Mouse (Mus musculus): ENCODE data around the gene Runx1.

Runx1 gene

GRCm38 (mm10) chr16:92825204-92825843 is 625 bp downstream of the Runx1 start:
- no peak for DNase-seq

- no peak for DNase-seq
These were observed 1.2 kb downstream of the Runx1 start for GRCm38 (mm10) chr16:92824723-92825203.

GRCm38 (mm10) chr16:92824003-92824722 is 1.8 kb downstream of the Runx1 start:
- no peak for DNase-seq

GRCm38 (mm10) chr16:92823381-92823862 is 2.5 kb downstream of the Runx1 start:
- DNase-seq, result no peak

- no peak for DNase-seq
These were observed 3.3 kb downstream of the Runx1 start for GRCm38 (mm10) chr16:92822676-92823075.

- DNase-seq, result no peak
These were observed 3.9 kb downstream of the Runx1 start for GRCm38 (mm10) chr16:92821938-92822629.

DNA sequence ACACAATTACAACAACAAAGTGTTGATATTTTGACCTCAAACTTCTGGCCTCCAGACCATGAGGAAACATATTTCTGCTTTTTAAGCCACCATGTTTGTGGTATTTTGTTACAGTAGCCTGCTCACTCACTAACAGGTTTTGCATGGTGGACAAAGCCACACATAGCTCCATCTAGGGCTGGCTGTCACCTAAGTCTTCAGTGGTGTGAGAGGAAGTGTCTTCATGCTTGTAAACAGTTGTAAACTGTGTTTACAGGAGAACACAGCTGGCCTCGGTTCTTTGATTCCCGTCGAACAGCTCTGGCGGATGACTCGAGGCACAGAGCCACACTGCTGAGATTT is 4.4 kb downstream of the Runx1 start:
- DNase-seq, result no peak

GRCm38 (mm10) chr16:92820451-92820850 is 5.5 kb downstream of the Runx1 start:
- DNase-seq, result no peak

- no peak for DNase-seq
These were observed 7.3 kb downstream of the Runx1 start for GRCm38 (mm10) chr16:92818480-92819269.

DNA sequence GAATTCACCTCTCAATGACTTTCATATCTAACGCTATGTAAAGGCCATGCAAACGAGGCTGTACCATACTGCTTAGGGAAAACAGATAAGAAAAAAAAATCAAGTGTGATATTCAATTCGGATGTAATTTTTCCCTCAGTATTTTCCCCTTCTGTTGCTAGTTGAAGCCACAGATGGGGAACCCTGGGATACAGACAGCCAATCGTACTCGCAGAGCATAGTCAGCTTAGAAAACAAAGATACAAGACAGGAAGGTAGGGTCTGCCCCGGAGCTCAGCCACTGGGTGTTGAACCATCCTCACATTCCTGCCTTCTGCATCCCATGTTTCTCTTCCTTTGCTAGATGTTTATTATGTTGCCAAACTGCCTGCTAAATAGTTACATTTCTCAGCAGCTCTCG is 9.9 kb downstream of the Runx1 start:
- DNase-seq, result no peak

- DNase-seq, result no peak
These were observed 10.8 kb downstream of the Runx1 start for GRCm38 (mm10) chr16:92815195-92815527.

DNA sequence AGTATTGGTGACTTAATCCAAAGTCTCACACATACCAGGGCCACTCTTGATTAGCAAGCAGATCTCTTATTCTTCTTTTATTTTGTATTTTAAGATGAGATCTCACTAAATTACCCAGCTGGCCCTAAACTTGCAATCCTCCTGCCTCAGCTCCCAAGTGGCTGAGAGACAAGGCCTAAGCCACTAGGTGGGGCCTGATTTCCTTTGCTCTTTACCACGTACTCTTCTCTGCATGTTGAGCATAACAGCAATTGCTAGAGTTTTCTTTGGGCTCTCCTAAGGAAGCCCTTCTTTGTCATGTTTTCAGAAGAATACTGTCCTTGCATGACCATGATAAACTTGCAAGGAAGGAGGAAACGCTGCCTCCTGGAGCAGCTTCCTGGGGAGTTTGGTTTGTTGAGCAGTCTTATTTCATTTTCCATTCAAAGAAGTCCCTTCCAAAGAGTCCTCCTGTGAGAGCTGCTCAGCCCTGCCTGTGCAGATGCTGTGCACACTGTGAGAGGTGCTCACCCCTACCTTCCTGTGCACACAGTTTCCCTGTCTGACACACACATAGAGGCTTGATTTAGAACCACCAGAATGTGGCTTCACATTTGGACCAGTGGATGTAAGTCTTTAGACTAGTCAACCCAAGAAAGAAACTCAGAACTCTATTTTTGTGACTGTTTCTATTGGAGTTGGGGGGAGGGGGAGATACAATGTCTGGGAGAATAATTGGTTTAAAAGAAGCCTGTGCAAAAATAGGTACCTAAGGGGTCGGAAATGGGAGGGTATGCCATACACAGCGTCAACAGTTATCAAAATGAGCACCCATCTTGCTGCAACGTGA is 11.4 kb downstream of the Runx1 start:
- no peak for DNase-seq

- no peak for DNase-seq
These were observed 13.5 kb downstream of the Runx1 start for GRCm38 (mm10) chr16:92812405-92812804.

- DNase-seq, result no peak
These were observed 15.2 kb downstream of the Runx1 start for GRCm38 (mm10) chr16:92810568-92811240.

DNA sequence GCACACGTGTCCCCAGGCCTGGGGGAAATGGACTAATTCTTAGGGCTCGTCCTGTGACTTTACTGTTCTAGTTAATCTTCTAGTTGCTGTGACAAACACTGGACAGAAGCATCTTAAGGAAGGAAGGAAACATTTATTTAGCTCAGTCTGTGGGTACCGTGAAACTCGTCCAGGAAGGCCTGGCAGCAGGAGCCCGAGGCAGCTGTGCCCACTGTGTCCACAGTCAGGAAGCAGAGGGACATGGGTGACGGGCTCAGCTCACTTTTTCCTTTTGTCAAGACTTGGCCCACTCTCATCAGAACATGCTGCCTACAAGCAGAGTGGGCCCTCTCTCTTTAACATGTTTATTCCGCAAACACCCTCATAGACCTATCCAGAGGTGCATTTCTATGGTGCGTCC is 18.2 kb downstream of the Runx1 start:
- no peak for DNase-seq

- DNase-seq, result no peak
These were observed 22.8 kb downstream of the Runx1 start for GRCm38 (mm10) chr16:92803076-92803580.

DNA sequence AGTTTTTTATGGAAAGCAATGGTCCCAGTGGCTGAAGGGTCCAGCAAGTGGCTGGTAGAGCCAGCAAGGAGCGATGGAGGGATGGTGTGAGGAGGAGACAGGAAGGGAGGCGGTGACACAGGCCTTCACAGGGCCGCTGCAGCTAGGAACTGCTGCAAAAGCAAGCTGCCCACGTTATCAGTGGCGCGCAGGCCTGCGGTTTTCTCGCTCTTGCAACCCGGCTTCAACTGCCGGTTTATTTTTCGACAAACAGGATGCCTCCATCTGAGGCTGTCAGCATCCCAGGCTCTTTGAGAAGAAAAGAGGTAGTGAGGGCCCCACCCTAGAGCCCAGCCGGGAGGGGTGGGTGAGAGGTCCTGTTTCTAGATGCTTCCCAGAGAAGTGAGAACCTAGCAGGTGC is 24.4 kb downstream of the Runx1 start:
- no peak for DNase-seq

DNA sequence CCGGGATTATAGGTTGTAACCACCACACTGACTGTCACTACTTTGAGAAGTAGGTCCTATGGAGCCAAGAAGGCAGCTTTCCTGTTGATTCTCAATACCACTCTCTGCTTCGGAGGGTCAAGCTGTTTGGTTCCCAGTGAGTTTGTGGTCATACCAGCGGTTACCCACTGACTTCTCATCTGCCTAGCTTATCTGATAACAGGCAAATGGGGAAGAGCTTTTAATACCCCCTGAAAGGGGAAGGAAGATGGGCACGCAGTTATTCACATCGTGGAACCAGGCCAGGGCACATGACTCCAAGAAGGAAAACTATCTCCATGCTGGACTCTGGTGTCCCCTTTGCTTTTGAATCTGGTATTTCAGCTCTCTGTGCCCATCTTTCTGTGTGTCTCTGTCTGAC is 25.1 kb downstream of the Runx1 start:
- no peak for DNase-seq

- DNase-seq, result no peak
These were observed 26.0 kb downstream of the Runx1 start for GRCm38 (mm10) chr16:92799940-92800339.

DNA sequence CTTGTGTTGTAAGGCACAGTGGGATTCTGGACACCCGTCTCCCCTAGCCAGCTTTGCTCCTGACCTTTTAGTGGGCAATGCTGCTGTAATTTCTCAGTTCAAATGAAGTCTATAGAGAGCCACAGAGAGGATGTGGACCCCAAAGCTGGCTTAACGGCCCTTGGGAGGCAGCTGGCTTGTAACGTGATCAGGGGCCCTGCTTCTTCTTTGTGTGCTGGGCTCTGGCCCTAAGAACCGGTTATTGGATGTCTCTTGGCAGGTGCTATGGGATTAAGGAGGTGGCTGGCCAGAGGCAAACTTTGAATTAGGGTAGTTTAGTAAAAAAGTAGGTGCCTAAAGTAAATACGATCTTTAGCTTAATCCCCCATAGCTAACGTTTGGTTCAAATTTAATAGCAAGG is 31.8 kb downstream of the Runx1 start:
- no peak for DNase-seq

GRCm38 (mm10) chr16:92793741-92794140 is 32.2 kb downstream of the Runx1 start:
- DNase-seq, result no peak

- DNase-seq, result no peak
These were observed 33.0 kb downstream of the Runx1 start for GRCm38 (mm10) chr16:92792905-92793304.

All from kidney, adult 11 months (tissue).